Mouse (Mus musculus) limb, embryonic 13.5 days (tissue): Measurements from ENCODE around the gene Zfp948. TPM values are rescaled to one million over a fixed set of nuclear protein-coding genes. Genes with fewer than 3 reads are reported as not detected.

ENCODE experiments used
- polyA plus RNA-seq: library from polyadenylated mRNA; unstranded; fragments of >200 nt; fragmentation: Nextera tagmentation; extraction: Ambion mirVana; gene quantifications from 2 replicates; pipeline ENCODE4 v1.2.1, GENCODE M21; 2015

Gene Zfp948
- polyA plus RNA-seq, 1 experiment from 2014 or later = 17.9 TPM

Other genes with a start within 250 kb of the Zfp948 start
- gene Zfp677, start 183.3 kb upstream of the Zfp948 start, polyA plus RNA-seq = 3.5 and 4.6 TPM in 2 replicates
- 4.1 and 4.8 TPM in 2 replicates for gene Zfp54, start 143.8 kb upstream of the Zfp948 start, polyA plus RNA-seq
- 17.3 and 18.0 TPM in 2 replicates for gene Zfp51, start 116.6 kb upstream of the Zfp948 start, polyA plus RNA-seq
- gene Zfp53, start 78.0 kb upstream of the Zfp948 start, polyA plus RNA-seq = 12.4 TPM in 2 replicates
- 4.9 and 5.1 TPM in 2 replicates for gene Zfp52, start 31.5 kb upstream of the Zfp948 start, polyA plus RNA-seq
- gene Zfp983, start 83.6 kb downstream of the Zfp948 start, polyA plus RNA-seq = 5.7 and 6.3 TPM in 2 replicates
- 7.6 and 8.0 TPM in 2 replicates for gene Gm10226, start 124.9 kb downstream of the Zfp948 start, polyA plus RNA-seq
- 16.1 and 17.4 TPM in 2 replicates for gene Zfp760, start 140.7 kb downstream of the Zfp948 start, polyA plus RNA-seq
- 7.5 and 8.5 TPM in 2 replicates for gene Zfp229, start 163.8 kb downstream of the Zfp948 start, polyA plus RNA-seq